Mouse (Mus musculus) heart, embryonic 10.5 days (tissue): Measurements from ENCODE around the gene Exd2. TPM values are rescaled to one million over a fixed set of nuclear protein-coding genes. Genes with fewer than 3 reads are reported as not detected.
"Not testable (repeated sequence)": the region's sequence is repeated elsewhere in the genome, so short reads cannot be mapped to it uniquely, and the experiment has no call there.

Experiments used
- DNase-seq: peaks from one replicate; pipeline ENCODE4 v3.0.0-alpha.2; 2017; ENCODE audit warnings: low spot score
- H3K27ac ChIP-seq: fragments of 300-500 bp; sonication (generic); 2 replicates; pipeline ENCODE4 v1.5.1; 2016; ENCODE audit warnings: mild to moderate bottlenecking
- H3K27me3 ChIP-seq: fragments of 300-500 bp; sonication (generic); 2 replicates; pipeline ENCODE4 v1.6.1; 2016; ENCODE audit warnings: mild to moderate bottlenecking; ENCODE audit not compliant: poor library complexity, insufficient read depth, severe bottlenecking
- H3K36me3 ChIP-seq: fragments of 300-500 bp; sonication (generic); 2 replicates; pipeline ENCODE4 v1.6.1; 2016; ENCODE audit warnings: mild to moderate bottlenecking, moderate library complexity
- H3K4me1 ChIP-seq: fragments of 300-500 bp; sonication (generic); 2 replicates; pipeline ENCODE4 v1.6.1; 2016; ENCODE audit warnings: mild to moderate bottlenecking
- H3K4me3 ChIP-seq: fragments of 300-500 bp; sonication (generic); 2 replicates; pipeline ENCODE4 v1.5.1; 2016; ENCODE audit warnings: mild to moderate bottlenecking, moderate library complexity
- H3K9me3 ChIP-seq: fragments of 300-500 bp; sonication (generic); 2 replicates; pipeline ENCODE4 v1.6.1; 2016; ENCODE audit warnings: mild to moderate bottlenecking, moderate library complexity
- WGBS: fragments of 180-500 bp; shearing (Covaris S2); methylation state at CpG from one replicate; pipeline ENCODE4 v1.1.7; 2016; 5-methylcytosine and 5-hydroxymethylcytosine counted together
- polyA plus RNA-seq: library from polyadenylated mRNA; unstranded; fragments of >200 nt; fragmentation: Nextera tagmentation; extraction: Ambion mirVana; gene quantifications from 2 replicates; pipeline ENCODE4 v1.2.1, GENCODE M21; 2016

Gene Exd2
- polyA plus RNA-seq, 1 experiment from 2014 or later: 21.2 TPM

DNA sequence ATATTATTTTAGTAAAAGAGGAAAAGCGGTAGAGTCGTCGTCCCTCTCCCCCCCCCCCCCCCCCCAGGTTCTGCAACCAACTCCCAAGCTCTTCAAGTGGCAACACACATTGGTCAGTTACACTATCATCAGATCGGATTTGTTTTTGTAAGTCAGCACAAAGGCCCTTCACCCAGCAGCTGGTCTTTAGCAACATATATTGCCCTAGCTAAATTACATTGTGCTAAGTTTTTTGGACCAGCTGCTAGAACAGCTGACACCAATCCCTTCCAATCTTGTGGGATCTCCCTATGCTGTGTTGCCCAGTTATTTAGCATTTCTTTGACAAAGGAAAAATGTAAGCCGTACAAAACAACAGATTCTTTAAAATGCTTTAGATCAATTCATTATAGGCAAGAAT lies 4.9 kb upstream of the Exd2 start:
- H3K27me3 ChIP-seq: no peaks in the 10 kb centered on the region
- WGBS: 80% methylated on average over 5 of the region's 5 CpGs
- no peaks in the 10 kb centered on the region for H3K36me3 ChIP-seq
- no peak overlapping the region for H3K4me3 ChIP-seq
- H3K9me3 ChIP-seq: no peaks in the 10 kb centered on the region
- no peak for DNase-seq
- no peak overlapping the region for H3K27ac ChIP-seq
- H3K4me1 ChIP-seq: no peaks in the 10 kb centered on the region

DNA sequence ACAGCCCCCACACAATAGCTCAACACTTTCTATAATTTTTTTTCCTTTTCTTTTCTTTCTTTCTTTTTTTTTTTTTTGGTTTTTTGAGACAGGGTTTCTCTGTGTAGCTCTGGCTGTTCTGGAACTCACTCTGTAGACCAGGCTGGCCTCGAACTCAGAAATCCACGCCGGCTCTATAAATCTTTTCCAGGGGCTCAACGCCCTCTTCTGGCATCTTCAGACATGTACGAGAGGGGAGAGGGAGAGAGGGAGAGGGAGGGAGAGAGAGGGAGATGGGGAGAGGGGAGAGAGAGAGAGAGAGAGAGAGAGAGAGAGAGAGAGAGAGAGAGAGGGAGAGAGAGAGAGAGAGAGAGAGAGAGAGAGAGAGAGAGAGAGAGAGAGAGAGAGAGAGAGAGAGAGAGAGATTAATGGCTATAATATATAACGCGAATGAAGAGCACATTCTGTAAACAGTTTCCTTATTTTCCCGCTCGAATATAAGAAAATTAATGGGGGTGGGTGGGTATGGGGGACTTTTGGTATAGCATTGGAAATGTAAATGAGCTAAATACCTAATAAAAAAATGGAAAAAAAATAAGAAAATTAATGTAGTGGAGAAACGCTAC lies 501 bp upstream of the Exd2 start:
- DNase-seq, H3K4me1 ChIP-seq, H3K27me3 ChIP-seq, H3K9me3 ChIP-seq, H3K36me3 ChIP-seq: not testable (repeated sequence)
- Histone ChIP-seq H3K4me3 (peak overlapping the region; percentile 95), H3K27ac (peak overlapping the region; percentile 94; the same call in 1 of the 2 replicates)
- 12% methylated on average over 10 of the region's 10 CpGs for WGBS

DNA sequence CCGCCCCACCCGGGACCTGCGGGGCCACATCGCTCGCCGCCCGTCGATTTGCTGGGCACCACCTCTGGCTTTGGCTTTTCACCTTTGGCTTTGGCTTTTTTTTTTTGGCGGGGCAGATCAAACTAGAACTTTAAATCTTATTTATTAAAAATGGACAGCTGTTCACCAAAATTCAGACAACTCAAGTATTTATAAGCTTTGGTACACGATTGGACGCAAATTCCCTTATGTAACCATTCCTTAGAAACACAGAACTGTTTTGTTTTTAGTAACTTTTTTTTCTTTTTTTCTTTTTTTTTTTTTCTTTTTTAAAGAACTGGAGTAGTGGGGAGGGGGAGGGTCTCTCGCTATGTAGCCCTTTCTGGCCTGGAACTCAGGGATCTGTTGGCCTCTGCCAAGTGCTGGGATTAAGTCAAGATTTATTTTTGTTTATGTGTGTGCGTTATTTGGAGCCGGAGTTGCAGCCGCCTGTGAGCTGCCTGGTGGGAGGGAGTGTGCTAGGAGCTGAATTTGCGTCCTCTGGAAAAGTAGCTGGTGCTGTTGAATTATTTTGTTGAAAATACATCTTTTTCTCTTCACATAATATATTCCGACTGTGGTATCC lies 873 bp downstream of the Exd2 start:
- Histone ChIP-seq H3K27ac (peak overlapping the region; percentile 94), H3K9me3 (no peaks in the 10 kb centered on the region), H3K4me3 (peak overlapping the region; percentile 95), H3K36me3 (no peaks in the 10 kb centered on the region), H3K27me3 (no peaks in the 10 kb centered on the region), H3K4me1 (0 out of 2 replicates have a peak, but pooled peaks cover 4% of the 10 kb centered on the region)
- 10% methylated on average over 17 of the region's 17 CpGs for WGBS
- no peak for DNase-seq

DNA sequence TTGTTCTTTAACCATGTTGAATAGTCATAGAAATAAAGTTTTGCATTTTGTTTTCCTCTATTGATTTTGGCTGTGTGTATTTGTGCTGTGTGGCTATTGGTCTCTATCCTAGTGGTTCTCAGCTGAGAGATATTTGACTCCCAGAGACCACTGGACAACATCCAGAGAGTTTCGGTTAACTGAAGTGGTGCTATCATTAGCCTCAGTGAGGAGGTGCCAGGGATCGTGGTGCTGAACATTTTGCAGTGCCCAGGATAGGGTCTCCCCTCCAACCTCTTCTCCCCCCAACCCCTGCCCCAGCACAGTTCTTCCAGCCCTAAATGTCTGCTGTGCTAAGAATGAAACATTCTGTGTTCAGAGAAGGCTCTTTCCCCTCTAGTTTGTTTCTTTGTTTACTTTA lies 7.3 kb downstream of the Exd2 start:
- DNase-seq: no peak
- no peaks in the 10 kb centered on the region for H3K9me3 ChIP-seq
- no peaks in the 10 kb centered on the region for H3K36me3 ChIP-seq
- H3K4me3 ChIP-seq: no peak overlapping the region
- no peaks in the 10 kb centered on the region for H3K4me1 ChIP-seq
- no peaks in the 10 kb centered on the region for H3K27me3 ChIP-seq
- WGBS: 56% methylated on average over 2 of the region's 2 CpGs
- H3K27ac ChIP-seq: no peak overlapping the region

DNA sequence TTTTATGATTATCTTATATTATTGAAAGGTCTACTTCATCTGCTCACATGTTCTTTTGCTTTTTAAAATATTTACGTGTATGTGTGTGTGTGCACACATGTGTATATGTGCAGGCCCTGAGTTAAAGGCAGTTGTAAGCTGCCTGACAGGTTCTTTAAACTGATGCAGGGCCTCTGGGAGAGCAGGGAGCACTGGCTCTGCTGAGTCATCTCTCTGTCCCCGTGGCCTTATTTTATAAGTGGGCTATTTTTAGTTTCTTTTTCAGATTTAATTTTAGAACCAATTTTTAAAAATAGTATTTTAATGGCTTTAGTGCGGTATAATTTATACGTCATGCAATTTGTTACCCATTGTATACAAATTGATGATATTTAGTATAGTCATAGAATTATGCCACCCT lies 9.0 kb downstream of the Exd2 start:
- Histone ChIP-seq H3K27me3 (no peaks in the 10 kb centered on the region), H3K4me3 (no peak overlapping the region), H3K27ac (no peak overlapping the region), H3K4me1 (no peaks in the 10 kb centered on the region), H3K9me3 (no peaks in the 10 kb centered on the region), H3K36me3 (peaks cover 3% of the 10 kb centered on the region; the same call in 1 of the 2 replicates)
- 62% methylated on average over 4 of the region's 4 CpGs for WGBS
- DNase-seq: no peak

DNA sequence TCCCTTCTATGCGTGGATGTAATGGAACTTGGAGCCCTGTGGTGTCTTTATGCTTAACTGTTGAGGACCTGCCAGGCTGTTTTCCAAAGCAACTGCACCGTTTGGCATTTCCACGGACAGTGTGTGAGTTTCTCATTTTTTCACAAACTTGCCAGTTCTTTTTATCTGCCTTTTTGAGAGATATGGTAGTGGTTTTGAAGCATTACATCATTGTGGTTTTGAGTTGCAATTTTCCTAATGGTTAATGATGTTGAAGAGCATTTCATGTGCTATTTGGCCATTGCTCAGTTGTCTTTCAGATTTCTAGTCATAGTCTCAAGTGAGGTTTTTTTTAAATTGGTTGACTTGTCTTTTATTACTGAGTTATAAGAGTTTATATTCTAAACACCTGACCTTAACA lies 10.8 kb downstream of the Exd2 start:
- no peak overlapping the region for H3K4me3 ChIP-seq
- WGBS: 77% methylated on average over 3 of the region's 3 CpGs
- H3K9me3 ChIP-seq: no peaks in the 10 kb centered on the region
- H3K27ac ChIP-seq: no peak overlapping the region
- H3K4me1 ChIP-seq: no peaks in the 10 kb centered on the region
- H3K36me3 ChIP-seq: peaks cover 3% of the 10 kb centered on the region; the same call in 1 of the 2 replicates
- no peaks in the 10 kb centered on the region for H3K27me3 ChIP-seq
- no peak for DNase-seq

DNA sequence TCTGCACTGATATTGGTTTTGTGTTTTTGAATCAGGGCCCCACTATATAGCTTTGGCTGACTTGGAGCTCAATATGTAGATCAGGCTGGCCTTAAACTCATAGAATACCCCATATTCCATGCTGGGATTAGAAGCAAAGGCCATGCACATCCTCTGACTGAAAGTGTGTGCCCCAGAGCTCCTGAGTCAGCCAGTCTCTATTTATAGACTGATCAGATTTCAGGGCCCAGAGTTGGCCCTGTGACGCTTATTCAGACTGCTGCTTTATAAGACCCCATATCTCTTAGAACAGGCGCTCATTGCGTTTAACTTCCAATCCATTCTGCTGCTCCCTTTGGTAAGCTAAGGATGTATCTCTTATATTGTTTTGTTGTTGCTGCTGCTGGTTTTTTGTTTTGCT lies 17.1 kb downstream of the Exd2 start:
- Histone ChIP-seq H3K36me3 (peaks cover 22% of the 10 kb centered on the region), H3K27ac (no peak overlapping the region)
- 40% methylated on average over 3 of the region's 3 CpGs for WGBS

DNA sequence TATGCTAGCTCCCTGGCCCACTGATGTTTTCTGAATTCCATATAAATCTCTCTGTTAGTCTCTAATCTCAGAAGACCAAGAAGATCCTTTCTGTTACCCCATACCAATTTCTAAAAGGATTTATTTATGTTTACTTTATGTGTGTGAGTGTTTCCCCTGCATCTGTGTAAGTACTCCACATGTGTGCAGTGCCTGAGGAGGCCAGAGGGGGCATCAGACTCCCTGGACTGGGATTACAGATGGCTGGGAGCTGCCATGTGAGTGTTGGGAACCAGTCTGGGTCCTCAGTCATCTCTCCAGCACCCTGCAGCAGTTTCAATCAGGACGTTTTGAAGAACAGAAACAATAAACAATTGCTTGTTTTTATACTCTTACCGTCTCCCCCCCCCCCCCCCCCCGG lies 20.5 kb downstream of the Exd2 start:
- DNase-seq: no peak
- Histone ChIP-seq H3K36me3 (peaks cover 24% of the 10 kb centered on the region), H3K4me3 (no peak overlapping the region), H3K9me3 (no peaks in the 10 kb centered on the region), H3K27me3 (no peaks in the 10 kb centered on the region), H3K27ac (no peak overlapping the region), H3K4me1 (peaks cover 8% of the 10 kb centered on the region)
- 81% methylated on average over 3 of the region's 3 CpGs for WGBS

More for the DNA sequence above, 17.1 kb downstream of the Exd2 start:
- DNase-seq: no peak
- peaks cover 8% of the 10 kb centered on the region for H3K4me1 ChIP-seq
- H3K4me3 ChIP-seq: no peak overlapping the region
- H3K9me3 ChIP-seq: no peaks in the 10 kb centered on the region
- no peaks in the 10 kb centered on the region for H3K27me3 ChIP-seq

DNA sequence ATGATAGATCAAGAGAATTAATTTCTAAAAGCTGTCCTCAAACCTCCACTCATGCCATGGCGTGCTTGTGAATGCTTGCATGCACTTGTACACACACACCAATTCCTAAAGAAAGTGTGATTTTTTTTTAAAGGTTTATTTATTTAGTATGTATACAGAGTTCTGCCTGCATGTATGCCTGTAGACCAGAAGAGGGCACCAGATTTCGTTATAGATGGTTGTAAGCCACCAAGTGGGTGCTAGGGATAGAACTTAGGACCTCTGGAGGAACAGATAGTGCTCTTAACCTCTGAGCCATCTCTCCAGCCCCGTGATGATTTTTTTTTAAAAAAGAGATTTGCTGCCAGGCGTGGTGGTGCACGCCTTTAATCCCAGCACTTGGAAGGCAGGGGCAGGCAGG lies 30.4 kb downstream of the Exd2 start:
- Histone ChIP-seq H3K9me3 (no peaks in the 10 kb centered on the region), H3K4me3 (no peak overlapping the region), H3K27ac (no peak overlapping the region), H3K27me3 (no peaks in the 10 kb centered on the region), H3K36me3 (peaks cover 45% of the 10 kb centered on the region), H3K4me1 (no peaks in the 10 kb centered on the region)
- 88% methylated on average over 5 of the region's 5 CpGs for WGBS
- no peak for DNase-seq

DNA sequence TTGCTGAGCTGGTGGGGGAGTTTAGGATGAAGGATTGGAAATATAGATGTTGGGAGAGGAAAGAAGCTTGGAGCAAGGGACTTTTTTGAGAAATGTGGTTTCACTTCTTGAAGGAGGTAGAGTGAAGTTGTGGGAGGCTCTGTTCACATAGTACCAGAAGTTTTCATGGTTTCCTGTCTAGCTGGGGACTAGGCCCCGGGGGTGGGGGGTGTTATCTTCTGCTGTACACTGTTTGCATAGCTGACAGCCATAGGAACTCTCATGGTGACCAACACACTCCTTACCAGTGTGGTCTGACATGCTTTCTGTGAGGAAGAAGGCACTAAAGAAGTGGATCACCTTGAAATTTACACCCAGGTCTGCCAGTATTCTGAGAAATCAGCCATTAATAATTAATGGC lies 32.8 kb downstream of the Exd2 start:
- no peak for DNase-seq
- WGBS: 71% methylated on average over 1 of the region's 1 CpGs
- no peak overlapping the region for H3K27ac ChIP-seq
- no peaks in the 10 kb centered on the region for H3K9me3 ChIP-seq
- H3K36me3 ChIP-seq: peaks cover 29% of the 10 kb centered on the region
- no peak overlapping the region for H3K4me3 ChIP-seq
- no peaks in the 10 kb centered on the region for H3K27me3 ChIP-seq
- no peaks in the 10 kb centered on the region for H3K4me1 ChIP-seq

DNA sequence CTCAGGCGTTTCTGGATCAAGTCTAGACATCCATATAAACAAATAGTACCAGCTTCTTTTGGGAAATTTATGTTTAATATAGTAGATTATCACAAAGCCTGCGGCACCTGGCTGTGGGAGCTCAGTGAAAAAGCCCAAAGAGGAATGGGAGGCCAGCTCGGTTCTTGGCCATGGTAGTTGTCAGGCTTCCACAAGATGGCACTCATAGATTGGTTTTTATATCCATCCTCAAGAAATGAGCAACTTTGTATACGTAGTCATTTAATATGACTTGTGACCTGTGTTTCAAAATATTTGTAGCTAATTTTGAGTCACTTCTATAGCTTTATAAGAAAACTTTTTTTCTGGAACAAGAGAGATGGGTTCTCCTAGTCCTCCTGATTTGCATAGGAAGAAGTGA lies 35.5 kb downstream of the Exd2 start:
- Histone ChIP-seq H3K27ac (no peak overlapping the region), H3K4me3 (no peak overlapping the region), H3K27me3 (no peaks in the 10 kb centered on the region), H3K36me3 (peaks cover 8% of the 10 kb centered on the region), H3K4me1 (no peaks in the 10 kb centered on the region), H3K9me3 (no peaks in the 10 kb centered on the region)
- WGBS: 64% methylated on average over 4 of the region's 4 CpGs
- DNase-seq: no peak

DNA sequence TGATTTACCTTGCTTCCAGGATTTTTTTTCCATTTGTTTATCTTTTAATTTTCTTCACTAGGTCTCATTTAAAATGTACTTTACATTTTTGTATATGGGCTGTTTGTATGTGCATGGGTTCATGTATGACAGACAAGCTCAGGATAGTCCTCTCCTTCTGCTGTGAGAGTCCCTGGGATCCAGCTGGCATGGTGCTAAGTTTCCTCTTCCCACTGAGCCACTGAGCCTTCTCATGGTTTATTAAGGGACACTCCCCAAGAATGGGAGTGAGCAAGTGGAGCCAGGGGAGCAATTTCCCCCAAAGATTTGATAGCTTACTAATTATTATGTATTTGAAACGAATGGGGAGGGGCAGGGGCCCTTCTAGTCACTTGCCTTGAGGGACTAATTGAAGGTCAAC lies 37.6 kb downstream of the Exd2 start:
- DNase-seq: no peak
- Histone ChIP-seq H3K36me3 (peaks cover 5% of the 10 kb centered on the region; the same call in 1 of the 2 replicates), H3K27me3 (no peaks in the 10 kb centered on the region), H3K27ac (no peak overlapping the region), H3K4me1 (no peaks in the 10 kb centered on the region), H3K4me3 (no peak overlapping the region), H3K9me3 (no peaks in the 10 kb centered on the region)
- 50% methylated on average over 1 of the region's 1 CpGs for WGBS

DNA sequence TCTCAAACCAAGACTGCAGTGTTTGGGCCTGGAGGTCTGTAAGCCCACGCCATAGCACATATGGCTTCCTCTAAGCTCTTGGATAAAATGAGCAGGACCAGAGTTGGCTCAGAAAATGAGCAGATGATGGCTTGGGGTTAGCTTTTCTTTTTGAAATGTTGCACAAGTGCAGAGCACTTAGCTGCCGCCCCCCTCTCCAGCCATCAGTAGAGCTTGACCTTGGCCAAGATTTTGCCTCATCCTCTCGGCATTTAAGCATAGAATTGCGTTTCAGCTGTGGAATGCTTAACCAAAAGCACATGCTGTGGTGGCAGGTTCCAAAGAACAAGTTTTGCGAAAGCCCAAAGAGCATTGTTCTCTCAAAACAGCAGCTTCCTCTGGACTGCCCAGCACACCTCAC lies 41.8 kb downstream of the Exd2 start:
- Histone ChIP-seq H3K4me3 (no peak overlapping the region), H3K27me3 (no peaks in the 10 kb centered on the region), H3K27ac (no peak overlapping the region), H3K9me3 (no peaks in the 10 kb centered on the region), H3K36me3 (0 out of 2 replicates have a peak, but pooled peaks cover 2% of the 10 kb centered on the region), H3K4me1 (peaks cover 8% of the 10 kb centered on the region; the same call in 1 of the 2 replicates)
- WGBS: 85% methylated on average over 5 of the region's 5 CpGs
- DNase-seq: no peak
